Mouse (Mus musculus) urinary bladder, postnatal 10 days (tissue): ENCODE data around the gene Kpna2.
A peak's percentile ranks its signal among the peaks of the same experiment; 100 is the strongest.

Source experiments
- DNase-seq: peaks from one replicate; pipeline ENCODE4 v3.0.0; 2022; ENCODE audit warnings: low spot score

The Kpna2 gene

DNA sequence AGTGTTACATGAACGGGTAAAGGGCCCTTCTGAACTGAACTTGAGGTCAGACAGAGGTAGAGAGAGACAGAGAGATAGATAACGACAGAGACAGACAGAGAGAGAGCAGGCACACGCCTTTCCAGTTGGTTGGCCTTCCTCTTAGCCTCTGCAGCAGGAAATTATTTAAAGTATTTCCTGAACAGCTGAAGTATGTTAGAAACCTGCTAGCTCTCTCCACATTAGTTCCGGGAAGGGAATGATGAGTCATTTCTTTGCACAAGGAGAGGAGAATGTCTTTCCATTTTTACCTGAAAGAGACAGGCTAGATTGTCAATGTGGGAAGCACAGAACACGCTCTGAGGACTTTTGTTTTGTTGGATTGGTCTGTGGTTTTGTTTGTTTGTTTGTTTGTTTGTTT is 17.0 kb downstream of the Kpna2 start:
- DNase-seq = no peak

DNA sequence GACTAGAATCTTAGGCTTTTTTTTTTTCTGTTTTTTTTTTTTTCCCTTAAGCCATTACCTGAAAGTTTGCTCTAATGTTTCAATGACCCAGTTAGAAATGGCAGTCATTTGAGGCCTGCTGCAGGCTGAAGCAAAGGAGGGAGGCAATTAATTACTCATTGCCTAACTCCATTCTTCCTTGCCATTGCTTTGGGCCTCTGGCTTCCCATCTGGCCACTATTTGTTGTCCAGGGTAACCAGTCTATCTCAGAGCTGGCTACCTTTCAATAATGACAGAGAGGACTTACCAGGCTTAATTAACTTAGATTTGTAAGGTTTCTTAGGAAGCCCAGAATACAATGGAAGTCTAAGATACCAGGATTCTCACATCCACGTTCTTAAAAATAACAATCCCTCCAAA is 17.6 kb downstream of the Kpna2 start:
- DNase-seq = no peak

DNA sequence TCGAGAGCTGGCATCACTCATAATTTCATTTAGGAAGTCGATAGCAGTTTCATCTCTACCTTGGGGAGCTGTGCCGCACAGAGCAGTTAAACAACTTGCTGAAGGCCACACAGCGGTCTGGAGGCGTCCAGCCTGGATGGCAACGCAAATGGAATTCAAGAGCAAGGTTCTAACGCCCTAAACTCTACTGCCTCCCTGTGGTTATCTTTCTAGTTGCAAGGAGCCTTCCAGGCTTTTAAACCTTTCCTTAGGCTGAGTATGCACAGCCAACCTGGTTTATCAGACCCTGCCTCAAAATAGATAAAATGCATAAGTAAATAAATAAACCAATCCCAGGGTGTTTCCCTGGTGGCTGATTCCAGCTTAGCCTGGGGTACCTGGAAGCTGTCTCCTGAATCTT is 18.9 kb downstream of the Kpna2 start:
- DNase-seq = no peak

DNA sequence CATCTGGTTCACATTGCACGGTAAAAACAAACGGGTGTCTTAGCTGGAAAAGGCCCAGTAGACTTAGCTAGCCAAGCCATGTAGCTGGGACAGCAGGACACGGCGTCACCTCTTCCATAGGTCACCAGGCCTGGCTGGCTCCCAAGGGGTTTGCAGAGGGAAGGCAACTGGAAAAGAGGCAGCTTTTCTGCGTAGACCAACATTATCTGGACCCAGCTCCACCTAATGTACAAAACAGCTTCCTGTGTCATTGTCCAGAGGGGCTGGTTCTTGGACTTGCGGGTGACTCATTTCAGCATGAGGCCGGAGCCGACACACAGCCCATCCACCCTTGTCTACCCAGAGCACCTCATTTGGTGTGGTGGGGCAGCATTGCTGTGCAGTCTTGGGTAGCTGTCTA is 23.1 kb downstream of the Kpna2 start:
- DNase-seq = no peak

DNA sequence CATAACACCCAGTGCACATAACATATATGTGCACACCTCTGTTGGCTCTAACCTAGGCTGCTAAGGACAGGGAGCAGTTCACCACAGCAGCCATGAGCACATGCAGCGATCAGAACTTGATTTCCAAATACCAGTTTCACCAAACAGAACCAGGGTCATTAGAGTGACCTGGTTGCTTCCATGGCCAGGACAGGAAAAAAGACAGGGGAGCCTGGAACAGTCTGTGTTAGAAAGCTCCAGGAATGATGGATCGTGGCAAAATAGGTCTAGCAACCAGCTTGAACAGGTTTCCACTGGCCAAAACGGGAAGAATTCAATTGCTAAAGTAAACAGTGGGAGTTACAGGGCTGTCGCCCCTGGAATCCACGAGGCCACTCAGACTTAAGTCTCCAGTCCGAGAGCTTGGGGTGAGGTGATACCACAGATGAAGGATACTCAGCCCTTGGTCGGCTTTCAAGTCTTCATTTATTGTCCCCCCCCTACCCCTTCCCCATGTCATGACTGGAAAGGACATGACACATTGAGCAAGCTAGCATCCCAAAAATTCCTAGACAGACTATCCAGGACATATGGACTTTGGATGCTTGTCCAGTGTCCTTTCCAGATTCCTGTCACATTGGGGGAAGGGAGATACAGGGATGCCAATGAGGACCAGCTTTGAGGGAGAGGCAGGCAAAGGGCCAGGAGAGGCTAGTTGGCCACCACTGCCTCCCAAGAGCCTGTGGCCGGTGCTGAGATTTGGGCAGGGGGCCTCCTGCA is 23.7 kb downstream of the Kpna2 start:
- no peak for DNase-seq

DNA sequence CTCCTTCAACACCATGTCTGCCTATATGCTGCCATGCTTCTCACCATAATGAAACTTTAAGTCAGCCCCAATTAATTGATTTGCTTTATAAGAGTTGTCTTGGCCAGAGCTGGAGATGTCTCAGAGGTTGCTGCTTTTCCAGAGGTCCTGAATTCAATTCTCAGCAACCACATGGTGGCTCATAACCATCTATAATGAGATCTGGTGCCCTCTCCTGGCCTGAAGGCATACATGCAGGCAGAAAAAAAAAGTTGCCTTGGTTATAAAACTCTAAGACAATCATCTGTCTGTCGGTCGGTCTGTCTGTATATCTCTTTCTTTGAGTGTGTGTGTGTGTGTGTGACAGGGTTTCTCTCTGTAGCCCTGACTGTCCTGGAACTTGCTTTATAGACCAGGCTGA is 24.9 kb downstream of the Kpna2 start:
- DNase-seq = no peak

DNA sequence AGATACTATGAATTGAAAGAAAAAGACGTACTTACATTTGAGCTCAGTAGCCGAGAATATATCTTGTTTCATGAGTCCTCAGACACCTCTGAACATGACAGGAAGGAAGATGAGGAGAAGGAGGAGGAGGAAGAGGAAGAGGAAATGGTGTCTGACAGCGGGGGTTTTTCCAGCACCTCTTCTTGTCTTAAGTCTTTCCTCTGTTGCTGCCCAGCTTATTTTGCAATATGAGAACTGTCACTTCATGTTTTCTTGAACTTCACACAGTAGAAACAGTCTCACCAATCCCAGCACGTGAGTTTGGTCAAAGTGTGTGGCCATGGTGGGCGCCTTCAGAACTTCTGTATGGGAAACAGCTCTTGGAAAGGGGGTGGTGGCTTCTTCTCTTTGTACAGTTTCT is 26.3 kb downstream of the Kpna2 start:
- DNase-seq = no peak

DNA sequence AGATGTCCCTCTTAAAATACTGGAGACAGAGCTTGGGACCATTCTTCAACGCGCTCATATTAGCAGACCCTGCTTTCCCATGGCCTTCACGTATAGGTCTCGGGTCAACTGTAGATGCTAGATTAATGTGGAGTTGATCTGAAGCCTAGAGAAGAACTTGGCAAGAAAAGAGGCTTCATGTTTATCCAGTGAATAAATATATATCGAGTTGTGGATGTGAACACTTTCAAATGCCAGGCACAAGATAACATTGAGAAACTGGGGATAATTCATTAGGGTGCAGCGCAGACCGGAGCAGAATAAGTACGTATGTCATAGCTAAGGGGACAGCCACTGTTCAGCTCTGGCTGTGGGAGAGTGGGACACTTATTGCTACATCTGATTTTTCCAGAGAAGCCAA is 29.5 kb downstream of the Kpna2 start:
- DNase-seq = no peak

DNA sequence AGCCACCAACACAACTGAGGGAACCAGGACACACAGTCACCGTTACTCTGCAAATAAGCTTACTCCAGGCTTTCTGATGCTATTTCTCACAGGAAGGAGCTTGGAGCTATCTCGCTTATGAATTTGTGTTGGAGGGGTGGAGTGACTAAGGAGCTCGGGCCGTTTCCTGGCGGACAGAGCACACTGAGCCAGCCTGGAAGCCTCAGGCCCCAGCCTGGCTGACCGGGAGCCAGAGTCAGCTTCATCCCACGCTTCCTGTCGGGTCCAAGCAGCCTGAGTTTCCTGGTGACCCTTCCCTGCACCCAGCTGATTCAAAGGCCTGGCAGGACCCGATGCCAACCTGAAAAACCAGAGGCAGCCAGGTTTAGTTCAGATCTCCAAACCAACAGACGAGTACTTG is 31.7 kb downstream of the Kpna2 start:
- no peak for DNase-seq

DNA sequence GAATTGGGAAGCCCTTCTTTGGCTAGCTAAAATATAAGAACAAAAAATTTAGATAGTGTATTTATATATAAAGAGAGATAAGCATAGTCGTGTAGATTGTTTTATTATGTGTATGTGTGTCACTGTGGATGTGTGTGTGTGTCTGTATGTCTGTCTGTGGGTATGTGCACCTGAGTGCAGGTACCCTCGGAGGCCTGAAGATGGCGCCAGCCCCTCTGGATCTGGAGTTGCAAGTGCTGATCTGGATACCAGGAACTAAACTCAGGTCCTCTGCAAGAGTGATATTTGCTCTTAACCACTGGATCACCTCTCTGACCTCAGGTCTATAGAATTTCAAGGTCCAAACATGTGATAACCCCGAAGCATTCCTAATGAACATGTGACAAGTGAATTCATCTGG is 33.5 kb downstream of the Kpna2 start:
- no peak for DNase-seq

DNA sequence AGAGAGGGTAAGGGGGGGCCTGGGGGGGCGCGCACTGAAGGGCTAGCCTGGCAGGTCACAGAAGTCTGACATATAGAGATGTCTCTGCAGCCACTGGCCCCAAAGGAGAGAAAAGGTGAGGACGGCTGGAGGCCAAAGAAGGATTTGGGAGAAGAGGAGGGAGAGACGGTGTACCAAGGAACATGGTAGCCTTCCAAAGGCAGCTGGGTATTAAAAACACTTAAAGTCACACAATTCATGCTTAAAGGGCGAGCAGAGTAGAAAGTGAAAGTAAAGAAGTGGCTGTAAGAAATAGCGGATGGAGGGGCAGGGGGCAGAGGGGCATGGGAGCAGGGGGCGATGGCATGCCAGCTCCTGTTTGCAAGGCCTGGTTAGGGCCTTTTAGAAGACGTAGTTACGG is 37.0 kb downstream of the Kpna2 start:
- DNase-seq = no peak

DNA sequence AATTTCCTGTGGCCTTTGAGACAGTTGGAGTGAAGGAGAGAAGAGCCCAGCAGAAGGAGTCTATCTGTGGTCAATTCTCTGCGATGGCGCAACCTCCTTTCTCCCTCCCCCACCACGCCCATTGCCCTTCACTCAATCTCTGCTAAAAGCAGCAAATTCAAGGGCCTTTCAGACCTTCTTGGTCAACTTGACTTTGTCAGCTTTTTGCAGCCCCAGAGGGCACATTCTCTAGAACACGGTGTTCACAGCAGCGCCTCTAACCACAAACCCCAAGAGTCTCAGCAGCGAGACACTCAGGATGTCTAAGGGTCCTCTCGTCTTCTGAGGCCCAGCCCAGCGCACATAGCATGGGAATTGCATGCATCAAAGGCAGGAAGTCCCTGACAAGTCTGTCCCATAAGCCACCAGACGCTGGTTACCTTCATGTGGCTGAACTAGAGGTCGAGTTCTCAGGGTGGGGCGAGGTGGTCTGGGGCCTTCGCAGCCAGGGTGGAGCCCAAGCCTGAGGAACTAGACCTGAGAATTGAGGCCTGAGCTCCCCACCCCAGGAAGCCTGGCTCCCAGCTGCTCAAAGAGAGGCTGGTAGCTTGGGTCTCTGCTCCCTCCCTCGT is 37.8 kb downstream of the Kpna2 start:
- DNase-seq = no peak

DNA sequence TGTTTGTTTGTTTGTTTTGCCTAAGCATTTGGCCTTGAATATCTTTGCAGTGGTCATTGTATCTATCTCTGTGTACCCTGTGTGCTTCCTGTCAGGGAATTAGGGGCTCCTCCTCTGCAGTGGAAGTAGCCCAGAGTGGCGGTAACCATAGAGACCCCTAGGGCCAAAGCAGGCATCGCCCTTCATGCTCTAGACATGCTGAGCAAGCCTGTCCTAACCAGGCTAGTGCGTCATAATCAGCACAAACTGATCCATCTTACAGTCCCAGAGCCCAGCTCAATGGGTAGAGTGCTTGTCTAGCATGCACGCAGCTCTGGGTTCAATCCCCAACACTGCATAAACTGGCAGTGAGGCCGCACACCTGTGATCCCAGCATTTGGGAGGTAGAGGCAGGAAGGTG is 40.2 kb downstream of the Kpna2 start:
- DNase-seq = no peak

DNA sequence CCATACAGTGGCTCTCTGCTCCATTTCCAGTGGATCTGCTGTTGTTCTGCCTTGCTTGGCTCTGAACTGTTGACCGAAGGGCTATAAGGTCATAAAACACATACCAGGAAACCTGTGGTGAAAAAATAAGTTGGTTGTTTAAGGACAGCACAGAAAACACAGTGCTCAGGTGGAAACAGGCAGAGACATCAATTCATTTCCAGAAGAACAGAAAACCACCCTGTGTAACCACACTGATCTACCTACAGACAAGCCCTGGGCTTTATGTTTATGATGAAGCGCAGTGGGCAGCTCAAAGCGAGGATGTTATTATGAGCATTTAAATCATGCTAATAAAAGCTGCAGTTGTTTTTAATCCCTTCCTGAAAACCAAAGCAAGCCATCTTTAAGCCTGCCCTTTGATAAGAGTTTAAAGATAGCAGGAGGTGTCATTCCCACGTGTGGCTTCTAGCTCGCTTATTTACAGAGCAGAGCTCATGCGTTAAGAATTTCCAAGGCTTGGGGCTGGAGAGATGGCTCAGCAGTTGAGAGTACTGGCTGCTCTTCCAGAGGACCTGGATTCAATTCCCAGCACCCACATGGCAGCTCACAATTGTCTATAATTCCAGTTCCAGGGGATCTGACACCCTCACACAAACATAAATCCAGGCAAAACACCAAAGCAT is 40.8 kb downstream of the Kpna2 start:
- DNase-seq = no peak

DNA sequence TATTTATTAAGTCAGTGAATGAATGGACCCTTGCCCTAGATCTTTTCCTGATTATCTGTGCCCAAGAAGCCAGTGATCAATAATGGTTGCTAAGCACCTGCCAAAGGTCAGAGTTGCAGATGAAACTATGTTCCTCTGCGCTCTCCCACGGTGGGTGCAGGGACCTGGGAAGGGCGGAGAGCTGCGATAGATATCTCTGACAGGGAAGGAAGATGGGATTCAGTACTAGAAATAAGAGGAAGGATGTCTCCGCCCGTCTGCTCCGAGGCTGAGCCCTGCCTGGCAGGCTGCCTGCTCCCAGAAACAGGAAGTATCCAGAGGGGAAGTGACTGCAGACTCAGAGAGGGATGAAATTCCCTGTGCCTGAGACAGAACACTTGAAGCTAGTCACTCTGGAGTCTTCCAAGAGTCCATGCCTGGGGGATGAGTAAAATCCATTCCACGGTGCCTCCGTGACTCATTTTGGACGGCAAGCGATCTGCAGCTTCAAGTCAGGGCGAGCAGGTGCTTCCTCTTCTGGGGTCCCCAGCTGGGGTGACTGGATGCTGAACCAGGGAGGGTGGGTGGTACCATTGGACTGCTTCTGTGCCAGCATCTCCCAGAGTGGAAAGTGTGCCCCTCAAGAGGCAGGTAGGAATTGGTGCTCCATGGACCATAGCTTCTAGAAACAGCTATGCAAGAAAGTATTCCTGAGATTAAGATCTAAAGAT is 41.9 kb downstream of the Kpna2 start:
- DNase-seq = peak; percentile 22

DNA sequence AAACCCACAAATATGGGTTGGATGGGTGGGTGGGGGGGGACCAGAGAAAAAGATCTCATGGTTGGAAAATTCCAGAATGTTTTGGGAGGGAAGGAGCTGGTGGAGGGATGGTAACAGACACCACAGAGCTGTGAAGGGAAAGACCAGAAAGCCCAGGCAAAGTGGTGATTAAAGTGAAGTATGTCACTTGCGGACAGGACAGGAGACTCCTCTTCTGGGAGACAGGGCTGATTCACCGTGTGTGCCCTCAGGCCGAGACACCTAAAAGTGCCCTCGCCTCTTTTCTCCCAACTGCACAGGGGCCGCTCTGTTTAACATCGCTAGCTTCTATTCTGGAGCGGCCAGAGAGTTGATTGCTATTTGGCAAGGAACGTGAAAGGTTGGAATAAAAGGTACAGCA is 44.8 kb downstream of the Kpna2 start:
- no peak for DNase-seq

DNA sequence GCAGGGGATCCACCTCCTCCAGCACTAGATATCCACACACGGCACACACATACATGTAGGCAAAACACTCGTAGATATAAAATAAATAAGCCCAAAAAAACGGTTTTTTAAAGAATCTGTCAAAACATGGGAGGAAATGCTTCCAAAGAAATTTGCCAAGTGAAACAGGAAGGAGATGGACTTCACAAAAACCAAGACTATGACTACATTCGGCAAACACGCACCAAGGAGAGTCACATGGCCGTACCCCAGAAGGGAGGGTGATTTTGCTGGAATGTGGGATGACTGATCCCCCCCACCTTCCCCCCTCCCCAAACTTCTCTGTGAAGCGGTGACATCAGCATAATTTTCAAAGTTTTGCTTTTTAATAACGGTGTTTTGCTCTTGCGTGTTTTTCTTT is 45.2 kb downstream of the Kpna2 start:
- no peak for DNase-seq
